In genomic region chr17:68890672-68891071, GRCm38 (mm10) we compare ENCODE assay signal across 31 mouse cellular contexts.
"Had no signal": no experiment of that assay in that cellular context is flagged by ENCODE, and none has a peak within 500 bp of the region (broad histone marks: within the 10 kb centered on the region; RNA-seq: fewer than 3 reads in every experiment).

No protein-coding gene starts in this region.

- H3K9me3 ChIP-seq: limb, embryonic 10.5 days; limb, embryonic 12.5 days; limb, embryonic 13.5 days; limb, embryonic 15.5 days; liver, embryonic 12.5 days; liver, embryonic 13.5 days; liver, embryonic 15.5 days; lung, embryonic 15.5 days; midbrain, embryonic 10.5 days; midbrain, embryonic 12.5 days; midbrain, embryonic 13.5 days; midbrain, embryonic 15.5 days had no signal

- H3K4me2 ChIP-seq: limb, embryonic 12.5 days; limb, embryonic 13.5 days; limb, embryonic 15.5 days; liver, embryonic 11.5 days; liver, embryonic 12.5 days; liver, embryonic 13.5 days; liver, embryonic 15.5 days; lung, embryonic 14.5 days; lung, embryonic 15.5 days; midbrain, embryonic 11.5 days; midbrain, embryonic 12.5 days; midbrain, embryonic 13.5 days; midbrain, embryonic 15.5 days had no signal

- H3K4me3 ChIP-seq: limb, embryonic 10.5 days; limb, embryonic 12.5 days; limb, embryonic 13.5 days; limb, embryonic 15.5 days; liver, embryonic 12.5 days; liver, embryonic 13.5 days; liver, embryonic 15.5 days; lung, embryonic 15.5 days; megakaryocyte, embryonic 14.5 days; midbrain, embryonic 10.5 days; midbrain, embryonic 12.5 days; midbrain, embryonic 13.5 days; midbrain, embryonic 15.5 days; myocyte had no signal

- ATAC-seq: liver, embryonic 12.5 days; liver, postnatal 0 days; lung, postnatal 0 days; midbrain, embryonic 13.5 days; midbrain, embryonic 15.5 days; midbrain, embryonic 16.5 days had no signal

- DNase-seq: left cerebral cortex, postnatal 4 days; liver; liver, embryonic 13.5 days; liver, postnatal 0 days; lung, adult 18-20 months; lung, adult 2 months; lung, embryonic 14.5 days; lung, postnatal 10 days; lung, postnatal 14 days; lung, postnatal 36 days; lung, postnatal 4 days; midbrain, embryonic 14.5 days had no signal

- H3K4me1 ChIP-seq: limb, embryonic 10.5 days; limb, embryonic 12.5 days; limb, embryonic 13.5 days; limb, embryonic 15.5 days; liver, embryonic 12.5 days; liver, embryonic 13.5 days; liver, embryonic 15.5 days; lung, embryonic 15.5 days; megakaryocyte, embryonic 14.5 days; midbrain, embryonic 10.5 days; midbrain, embryonic 12.5 days; midbrain, embryonic 13.5 days; midbrain, embryonic 15.5 days had no signal

- H3K36me3 ChIP-seq: limb, embryonic 10.5 days; limb, embryonic 12.5 days; limb, embryonic 13.5 days; limb, embryonic 15.5 days; liver, embryonic 12.5 days; liver, embryonic 13.5 days; liver, embryonic 15.5 days; lung, embryonic 15.5 days; midbrain, embryonic 10.5 days; midbrain, embryonic 12.5 days; midbrain, embryonic 13.5 days; midbrain, embryonic 15.5 days had no signal

- H3K27me3 ChIP-seq: limb, embryonic 12.5 days; limb, embryonic 13.5 days; limb, embryonic 15.5 days; liver, embryonic 12.5 days; liver, embryonic 13.5 days; liver, embryonic 15.5 days; lung, embryonic 15.5 days; megakaryocyte, embryonic 14.5 days; midbrain, embryonic 12.5 days; midbrain, embryonic 13.5 days; midbrain, embryonic 15.5 days had no signal

- H3K9ac ChIP-seq: limb, embryonic 12.5 days; limb, embryonic 13.5 days; limb, embryonic 15.5 days; liver, embryonic 12.5 days; liver, embryonic 13.5 days; liver, embryonic 14.5 days; liver, embryonic 15.5 days; liver, postnatal 0 days; lung, embryonic 14.5 days; lung, embryonic 15.5 days; midbrain, embryonic 12.5 days; midbrain, embryonic 13.5 days; midbrain, embryonic 15.5 days had no signal

- H3K27ac ChIP-seq: limb, embryonic 10.5 days; limb, embryonic 12.5 days; limb, embryonic 13.5 days; limb, embryonic 15.5 days; liver, embryonic 12.5 days; liver, embryonic 13.5 days; liver, embryonic 14.5 days; liver, embryonic 15.5 days; lung, embryonic 15.5 days; macrophage; midbrain, embryonic 10.5 days; midbrain, embryonic 12.5 days; midbrain, embryonic 13.5 days; midbrain, embryonic 15.5 days had no signal
